Mouse (Mus musculus): ENCODE results near the gene Phc2. TPM values are rescaled to one million over a fixed set of nuclear protein-coding genes. Genes with fewer than 3 reads are reported as not detected.

The Phc2 gene
- polyA plus RNA-seq, 1 experiment from 2014 or later: 4.2 TPM

DNA sequence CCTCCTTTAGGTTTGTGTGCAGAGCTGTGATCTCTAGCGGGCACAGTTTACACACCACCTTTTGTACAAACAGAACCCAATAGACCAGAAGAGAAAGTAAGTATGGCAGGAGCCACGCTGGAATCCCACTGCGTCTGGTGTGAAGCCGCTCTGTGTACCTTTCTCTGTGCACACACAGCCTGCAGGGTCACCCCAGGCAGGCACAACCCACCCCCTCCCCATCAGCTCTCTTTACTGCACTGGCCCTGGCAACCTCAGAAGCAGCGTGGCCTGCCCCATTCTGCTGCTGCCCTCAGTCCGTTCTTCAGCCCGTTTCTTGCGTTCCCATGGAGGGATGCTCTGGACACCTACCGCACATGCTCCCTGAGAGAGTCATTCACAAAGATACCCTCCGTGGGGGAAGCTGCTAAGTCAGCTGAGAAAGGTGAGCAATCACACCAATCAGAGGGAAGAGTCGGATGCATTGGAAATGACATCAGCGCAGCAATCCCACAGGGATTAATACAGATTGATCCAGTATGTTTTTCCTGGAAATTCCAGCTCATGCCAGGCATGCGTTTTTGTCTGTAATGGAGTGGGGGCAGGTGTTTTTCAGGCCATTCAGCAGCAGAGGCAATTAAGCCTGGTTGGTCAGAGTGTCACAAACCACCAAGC, 24.2 kb downstream of the Phc2 start:
- H3K4me1 ChIP-seq (ENCODE audit: control insufficient read depth, low read depth, low read length): no peaks in the 10 kb centered on the region
- no peak overlapping the region for H3K9ac ChIP-seq (ENCODE audit: low read depth, low read length)
- no peaks in the 10 kb centered on the region for H3K36me3 ChIP-seq (ENCODE audit: control insufficient read depth, insufficient read depth)
- no peak overlapping the region for H3K4me2 ChIP-seq (ENCODE audit: low read depth, low read length)
- no peaks in the 10 kb centered on the region for H3K9me3 ChIP-seq (replicated peaks; ENCODE audit: control insufficient read depth, low read length)
- no peak overlapping the region for H3K27ac ChIP-seq (ENCODE audit: low read length)
- no peaks in the 10 kb centered on the region for H3K27me3 ChIP-seq (ENCODE audit: control insufficient read depth, insufficient read depth, low read depth, low read length)
- ATAC-seq (ENCODE audit: low read depth): peak; percentile 32; the same call in 1 of the 2 replicates
- 62% methylated on average over 13 of the region's 13 CpGs for WGBS (ENCODE audit: insufficient replicate concordance)
- H3K4me3 ChIP-seq (ENCODE audit: low read depth, low read length): no peak overlapping the region

DNA sequence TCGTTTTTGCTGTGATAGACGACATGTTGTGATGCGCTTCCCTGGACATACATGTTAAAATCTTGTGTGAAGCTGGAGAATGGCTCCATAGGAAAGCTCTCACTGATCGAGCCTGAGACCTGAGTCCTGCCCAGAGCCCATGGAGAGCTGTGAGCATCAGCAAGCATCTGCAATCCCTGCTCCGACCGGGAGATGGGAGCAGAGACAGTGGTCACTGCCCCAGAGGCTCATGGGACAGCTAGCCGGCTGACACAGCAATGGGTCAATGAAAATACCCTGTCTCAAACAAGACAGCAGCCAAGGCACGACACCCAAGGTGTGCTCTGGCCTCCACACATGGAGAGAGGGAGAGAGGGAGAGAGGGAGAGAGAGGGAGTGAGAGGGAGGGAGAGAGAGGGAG, 26.6 kb downstream of the Phc2 start:
- no peak overlapping the region for H3K27ac ChIP-seq (ENCODE audit: low read length)
- no peak for ATAC-seq (ENCODE audit: low read depth)
- no peaks in the 10 kb centered on the region for H3K36me3 ChIP-seq (ENCODE audit: control insufficient read depth, insufficient read depth)
- H3K9ac ChIP-seq (ENCODE audit: low read depth, low read length): no peak overlapping the region
- 58% methylated on average over 8 of the region's 8 CpGs for WGBS (ENCODE audit: insufficient replicate concordance)
- no peak overlapping the region for H3K4me3 ChIP-seq (ENCODE audit: low read depth, low read length)
- H3K4me1 ChIP-seq (ENCODE audit: control insufficient read depth, low read depth, low read length): no peaks in the 10 kb centered on the region
- H3K4me2 ChIP-seq (ENCODE audit: low read depth, low read length): no peak overlapping the region
- H3K9me3 ChIP-seq (replicated peaks; ENCODE audit: control insufficient read depth, low read length): no peaks in the 10 kb centered on the region
- H3K27me3 ChIP-seq (ENCODE audit: control insufficient read depth, insufficient read depth, low read depth, low read length): no peaks in the 10 kb centered on the region

DNA sequence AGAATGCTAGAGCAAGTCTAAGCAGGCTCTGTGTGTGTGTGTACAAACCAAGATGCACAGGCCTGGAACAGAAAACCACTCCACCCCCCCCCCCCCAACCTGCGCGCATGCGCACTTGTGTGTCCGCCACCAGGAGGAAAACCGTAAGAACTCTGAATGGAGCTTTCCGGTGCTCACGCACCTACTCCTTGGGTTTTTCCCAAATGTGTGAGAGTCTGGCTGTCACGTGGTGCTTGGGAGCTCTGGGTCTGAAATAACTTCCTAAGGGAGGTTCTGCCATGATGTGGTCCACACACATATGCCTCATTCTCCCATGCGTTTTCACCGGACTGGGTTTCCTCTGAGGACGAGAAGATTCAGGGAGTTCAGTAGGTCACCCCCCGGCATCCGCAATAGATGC, 27.8 kb downstream of the Phc2 start:
- Histone ChIP-seq H3K36me3 (ENCODE audit: control insufficient read depth, insufficient read depth) (no peaks in the 10 kb centered on the region), H3K9me3 (replicated peaks; ENCODE audit: control insufficient read depth, low read length) (no peaks in the 10 kb centered on the region), H3K4me3 (ENCODE audit: low read depth, low read length) (no peak overlapping the region), H3K9ac (ENCODE audit: low read depth, low read length) (no peak overlapping the region), H3K27ac (ENCODE audit: low read length) (no peak overlapping the region), H3K4me2 (ENCODE audit: low read depth, low read length) (no peak overlapping the region), H3K4me1 (ENCODE audit: control insufficient read depth, low read depth, low read length) (no peaks in the 10 kb centered on the region), H3K27me3 (ENCODE audit: control insufficient read depth, insufficient read depth, low read depth, low read length) (no peaks in the 10 kb centered on the region)
- ATAC-seq (ENCODE audit: low read depth): no peak
- WGBS (ENCODE audit: insufficient replicate concordance): 80% methylated on average over 13 of the region's 13 CpGs

DNA sequence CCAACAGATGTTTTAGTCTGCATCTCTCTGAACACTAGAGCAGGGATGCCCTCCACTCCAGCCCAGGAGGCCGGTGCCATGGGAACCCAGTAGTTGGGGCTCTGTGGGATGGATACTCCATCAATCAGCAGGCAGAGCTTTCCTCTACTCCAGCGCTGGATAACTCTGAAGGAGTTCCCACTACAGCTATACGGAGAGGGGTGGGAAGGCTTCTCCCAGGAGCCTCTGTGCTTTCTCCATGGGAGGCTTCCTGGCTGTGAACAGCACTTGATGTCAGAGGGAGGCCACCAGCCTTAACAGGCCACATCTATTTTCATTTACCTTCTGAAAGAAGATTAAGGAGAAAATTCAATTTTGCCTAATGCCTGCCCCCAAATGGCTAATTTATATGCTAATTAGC, 29.2 kb downstream of the Phc2 start:
- Histone ChIP-seq H3K9me3 (replicated peaks; ENCODE audit: control insufficient read depth, low read length) (no peaks in the 10 kb centered on the region), H3K4me1 (ENCODE audit: control insufficient read depth, low read depth, low read length) (no peaks in the 10 kb centered on the region), H3K36me3 (ENCODE audit: control insufficient read depth, insufficient read depth) (no peaks in the 10 kb centered on the region), H3K4me3 (ENCODE audit: low read depth, low read length) (no peak overlapping the region), H3K9ac (ENCODE audit: low read depth, low read length) (no peak overlapping the region), H3K4me2 (ENCODE audit: low read depth, low read length) (no peak overlapping the region), H3K27ac (ENCODE audit: low read length) (no peak overlapping the region), H3K27me3 (ENCODE audit: control insufficient read depth, insufficient read depth, low read depth, low read length) (no peaks in the 10 kb centered on the region)
- no peak for ATAC-seq (ENCODE audit: low read depth)
- 66% methylated on average over 3 of the region's 3 CpGs for WGBS (ENCODE audit: insufficient replicate concordance)

DNA sequence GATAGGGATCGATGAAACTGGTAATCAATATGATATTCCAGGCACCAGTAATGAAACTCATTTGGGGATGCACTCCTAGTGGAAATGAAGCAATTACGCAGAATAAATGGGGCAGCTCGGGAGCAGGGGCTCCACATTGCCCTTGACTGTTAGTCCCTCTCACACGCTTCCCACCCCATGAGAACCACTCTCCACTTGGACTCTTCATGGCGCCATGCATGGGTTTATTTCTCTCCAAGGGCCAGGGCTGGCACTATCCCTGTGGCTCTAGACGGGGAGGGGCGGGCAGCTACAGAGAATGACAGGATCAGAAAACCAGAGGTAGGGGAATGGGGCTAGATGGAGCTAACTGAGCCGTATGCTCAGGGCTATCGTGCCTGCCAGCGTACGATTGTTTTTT, 29.6 kb downstream of the Phc2 start:
- Histone ChIP-seq H3K27ac (ENCODE audit: low read length) (no peak overlapping the region), H3K9ac (ENCODE audit: low read depth, low read length) (no peak overlapping the region), H3K4me3 (ENCODE audit: low read depth, low read length) (no peak overlapping the region), H3K36me3 (ENCODE audit: control insufficient read depth, insufficient read depth) (no peaks in the 10 kb centered on the region), H3K9me3 (replicated peaks; ENCODE audit: control insufficient read depth, low read length) (no peaks in the 10 kb centered on the region), H3K4me2 (ENCODE audit: low read depth, low read length) (no peak overlapping the region), H3K4me1 (ENCODE audit: control insufficient read depth, low read depth, low read length) (no peaks in the 10 kb centered on the region), H3K27me3 (ENCODE audit: control insufficient read depth, insufficient read depth, low read depth, low read length) (no peaks in the 10 kb centered on the region)
- WGBS (ENCODE audit: insufficient replicate concordance): 78% methylated on average over 11 of the region's 11 CpGs
- ATAC-seq (ENCODE audit: low read depth): no peak

DNA sequence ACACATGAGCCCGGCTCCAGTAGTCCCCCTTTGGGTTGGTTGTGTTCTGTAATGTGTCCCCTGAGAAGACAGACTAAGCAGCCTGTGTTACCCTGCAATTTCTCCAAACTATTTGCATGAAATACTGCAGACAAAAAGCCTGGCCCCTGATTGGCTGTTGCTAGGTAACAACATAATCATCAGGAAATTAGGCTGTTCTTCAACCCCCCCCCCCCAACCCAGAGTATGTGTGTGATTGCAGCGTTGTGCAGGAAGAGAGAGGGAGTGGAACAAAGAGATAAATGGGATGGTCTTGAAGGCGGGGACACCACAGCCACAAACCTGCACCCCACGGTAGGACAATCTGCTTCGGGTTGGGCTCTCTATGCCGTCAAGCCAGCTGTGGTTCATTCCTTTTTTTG, 34.0 kb downstream of the Phc2 start:
- no peak for ATAC-seq (ENCODE audit: low read depth)
- H3K27ac ChIP-seq (ENCODE audit: low read length): no peak overlapping the region

DNA sequence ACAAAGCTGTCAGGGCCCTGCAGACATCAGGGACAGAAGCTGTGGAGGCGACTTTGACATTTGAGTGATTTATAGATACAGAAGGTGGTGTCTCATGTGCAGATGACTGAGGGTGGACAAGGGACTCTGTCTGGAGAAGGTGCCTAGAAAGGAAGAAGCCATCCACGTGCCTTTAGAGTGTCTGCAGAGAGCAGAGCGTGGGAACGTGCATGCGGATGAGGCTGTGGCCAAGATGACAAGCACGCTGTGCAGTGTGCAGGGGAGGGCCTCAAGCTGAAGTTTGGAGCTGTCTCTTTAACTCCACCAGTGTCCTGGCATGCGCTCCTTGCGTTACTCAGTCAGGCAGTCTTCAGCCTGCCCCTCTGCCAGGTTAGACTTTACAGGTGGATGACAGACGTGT, 34.5 kb downstream of the Phc2 start:
- Histone ChIP-seq H3K4me1 (ENCODE audit: control insufficient read depth, low read depth, low read length) (no peaks in the 10 kb centered on the region; the same call in 1 of the 2 replicates), H3K36me3 (ENCODE audit: control insufficient read depth, insufficient read depth) (no peaks in the 10 kb centered on the region), H3K27ac (ENCODE audit: low read length) (no peak overlapping the region), H3K9me3 (replicated peaks; ENCODE audit: control insufficient read depth, low read length) (no peaks in the 10 kb centered on the region), H3K4me3 (ENCODE audit: low read depth, low read length) (no peak overlapping the region), H3K9ac (ENCODE audit: low read depth, low read length) (no peak overlapping the region), H3K4me2 (ENCODE audit: low read depth, low read length) (no peak overlapping the region), H3K27me3 (ENCODE audit: control insufficient read depth, insufficient read depth, low read depth, low read length) (no peaks in the 10 kb centered on the region)
- WGBS (ENCODE audit: insufficient replicate concordance): 22% methylated on average over 9 of the region's 9 CpGs
- no peak for ATAC-seq (ENCODE audit: low read depth)

More for the DNA sequence above, 34.0 kb downstream of the Phc2 start:
- Histone ChIP-seq H3K4me2 (ENCODE audit: low read depth, low read length) (no peak overlapping the region), H3K9me3 (replicated peaks; ENCODE audit: control insufficient read depth, low read length) (no peaks in the 10 kb centered on the region), H3K27me3 (ENCODE audit: control insufficient read depth, insufficient read depth, low read depth, low read length) (no peaks in the 10 kb centered on the region), H3K4me1 (ENCODE audit: control insufficient read depth, low read depth, low read length) (no peaks in the 10 kb centered on the region; the same call in 1 of the 2 replicates), H3K9ac (ENCODE audit: low read depth, low read length) (no peak overlapping the region), H3K36me3 (ENCODE audit: control insufficient read depth, insufficient read depth) (no peaks in the 10 kb centered on the region), H3K4me3 (ENCODE audit: low read depth, low read length) (no peak overlapping the region)
- WGBS (ENCODE audit: insufficient replicate concordance): 18% methylated on average over 6 of the region's 6 CpGs

DNA sequence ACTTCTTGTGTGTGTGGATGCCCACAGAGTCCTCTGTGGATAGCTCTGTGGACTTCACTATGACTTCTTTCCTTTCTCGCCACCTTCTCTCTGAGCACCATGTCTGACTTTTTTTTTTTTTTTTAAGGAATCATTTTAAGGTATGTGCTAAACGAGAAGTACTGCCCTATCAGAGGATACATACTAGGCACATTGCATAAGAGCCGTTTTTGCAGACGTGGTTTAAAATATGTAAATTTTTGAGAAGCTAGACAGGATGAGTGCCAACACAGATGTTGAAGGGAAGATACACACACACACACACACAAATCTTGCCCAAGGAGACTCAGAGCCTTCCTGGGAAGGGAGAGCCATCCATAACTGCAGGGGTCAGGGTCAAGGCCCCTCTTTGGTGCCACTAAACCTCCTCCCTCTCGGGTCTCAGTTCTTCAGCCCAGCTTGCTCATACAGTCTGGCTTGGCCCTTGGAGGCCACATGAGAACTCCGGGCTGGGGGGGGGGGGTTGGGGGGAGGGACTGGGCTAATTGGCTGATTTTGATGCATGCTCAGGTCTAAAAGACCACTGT, 35.3 kb downstream of the Phc2 start:
- no peaks in the 10 kb centered on the region for H3K27me3 ChIP-seq (ENCODE audit: control insufficient read depth, insufficient read depth, low read depth, low read length)
- H3K4me3 ChIP-seq (ENCODE audit: low read depth, low read length): no peak overlapping the region
- H3K4me2 ChIP-seq (ENCODE audit: low read depth, low read length): no peak overlapping the region
- no peaks in the 10 kb centered on the region for H3K36me3 ChIP-seq (ENCODE audit: control insufficient read depth, insufficient read depth)
- no peaks in the 10 kb centered on the region; the same call in 1 of the 2 replicates for H3K4me1 ChIP-seq (ENCODE audit: control insufficient read depth, low read depth, low read length)
- no peak overlapping the region for H3K27ac ChIP-seq (ENCODE audit: low read length)
- no peaks in the 10 kb centered on the region for H3K9me3 ChIP-seq (replicated peaks; ENCODE audit: control insufficient read depth, low read length)
- WGBS (ENCODE audit: insufficient replicate concordance): 22% methylated on average over 6 of the region's 6 CpGs
- H3K9ac ChIP-seq (ENCODE audit: low read depth, low read length): no peak overlapping the region
- ATAC-seq (ENCODE audit: low read depth): no peak

DNA sequence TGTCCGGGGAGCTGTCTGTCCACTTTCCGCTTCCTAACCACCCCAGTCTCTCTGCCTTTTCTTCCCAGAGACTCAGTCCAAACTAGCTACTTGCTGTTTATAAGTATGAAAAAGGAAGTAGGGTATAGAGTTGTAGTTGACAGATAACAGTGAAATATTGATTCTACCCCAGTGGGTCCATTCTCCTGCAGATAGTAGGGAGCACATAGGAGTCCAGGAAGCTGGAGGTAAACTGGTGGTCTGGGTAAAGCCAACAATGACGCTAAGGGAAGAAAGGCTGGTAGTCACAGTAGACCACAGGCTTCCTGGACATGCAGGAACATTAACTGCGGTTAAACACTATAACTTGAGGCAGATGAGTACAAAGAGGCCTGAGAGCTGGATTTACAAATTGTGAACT, 36.7 kb downstream of the Phc2 start:
- no peak overlapping the region for H3K9ac ChIP-seq (ENCODE audit: low read depth, low read length)
- H3K4me3 ChIP-seq (ENCODE audit: low read depth, low read length): no peak overlapping the region
- H3K36me3 ChIP-seq (ENCODE audit: control insufficient read depth, insufficient read depth): no peaks in the 10 kb centered on the region
- H3K27ac ChIP-seq (ENCODE audit: low read length): no peak overlapping the region
- 16% methylated on average over 4 of the region's 4 CpGs for WGBS (ENCODE audit: insufficient replicate concordance)
- no peaks in the 10 kb centered on the region; the same call in 1 of the 2 replicates for H3K4me1 ChIP-seq (ENCODE audit: control insufficient read depth, low read depth, low read length)
- no peaks in the 10 kb centered on the region for H3K9me3 ChIP-seq (replicated peaks; ENCODE audit: control insufficient read depth, low read length)
- ATAC-seq (ENCODE audit: low read depth): no peak
- H3K27me3 ChIP-seq (ENCODE audit: control insufficient read depth, insufficient read depth, low read depth, low read length): no peaks in the 10 kb centered on the region
- H3K4me2 ChIP-seq (ENCODE audit: low read depth, low read length): no peak overlapping the region

All from liver, embryonic 16.5 days (tissue).